Mouse (Mus musculus) hindbrain, embryonic 15.5 days (tissue): ENCODE measurements at regions not wholly inside any gene's neighbourhood (a gene's known extent, or its start where the extent isn't known, plus 50 kb on each side); places are given as distances from the start of the nearest gene placed in this dataset.
A peak's percentile ranks its signal among the peaks of the same experiment; 100 is the strongest.

Experiments
- ATAC-seq: fragments of 200-750 bp; cut with Nextera tagmentation; 2 replicates; pipeline ENCODE4 v1.8.0; 2017; ENCODE audit warnings: low read depth, moderate number of reproducible peaks, moderate TSS enrichment; ENCODE audit not compliant: low FRiP score
- H3K27ac ChIP-seq: fragments of 300-500 bp; sonication (generic); replicated peaks from 2 replicates; pipeline ENCODE4 v1.5.1; 2015; ENCODE audit warnings: mild to moderate bottlenecking, inconsistent platforms
- H3K27me3 ChIP-seq: fragments of 300-500 bp; sonication (generic); 2 replicates; pipeline ENCODE4 v1.6.1; 2015; ENCODE audit warnings: control low read depth, inconsistent platforms
- H3K36me3 ChIP-seq: fragments of 300-500 bp; sonication (generic); 2 replicates; pipeline ENCODE4 v1.6.1; 2015; ENCODE audit warnings: control low read depth, inconsistent platforms
- H3K4me1 ChIP-seq: fragments of 300-500 bp; sonication (generic); replicated peaks from 2 replicates; pipeline ENCODE4 v1.6.1; 2015; ENCODE audit warnings: control low read depth, inconsistent platforms
- H3K4me2 ChIP-seq: fragments of 300-500 bp; sonication (generic); 2 replicates; pipeline ENCODE4 v1.6.1; 2015; ENCODE audit warnings: moderate library complexity, mild to moderate bottlenecking, inconsistent platforms
- H3K4me3 ChIP-seq: fragments of 300-500 bp; sonication (generic); 2 replicates; pipeline ENCODE4 v1.5.1; 2015; ENCODE audit warnings: mild to moderate bottlenecking, inconsistent platforms
- H3K9ac ChIP-seq: fragments of 300-500 bp; sonication (generic); 2 replicates; pipeline ENCODE4 v1.6.1; 2015; ENCODE audit warnings: inconsistent platforms
- H3K9me3 ChIP-seq: fragments of 300-500 bp; sonication (generic); 2 replicates; pipeline ENCODE4 v1.6.1; 2016; ENCODE audit warnings: control low read depth, inconsistent platforms
- WGBS: fragments of 180-500 bp; shearing (Covaris S2); methylation state at CpG from one replicate; pipeline ENCODE4 v1.1.7; 2015; 5-methylcytosine and 5-hydroxymethylcytosine counted together

DNA sequence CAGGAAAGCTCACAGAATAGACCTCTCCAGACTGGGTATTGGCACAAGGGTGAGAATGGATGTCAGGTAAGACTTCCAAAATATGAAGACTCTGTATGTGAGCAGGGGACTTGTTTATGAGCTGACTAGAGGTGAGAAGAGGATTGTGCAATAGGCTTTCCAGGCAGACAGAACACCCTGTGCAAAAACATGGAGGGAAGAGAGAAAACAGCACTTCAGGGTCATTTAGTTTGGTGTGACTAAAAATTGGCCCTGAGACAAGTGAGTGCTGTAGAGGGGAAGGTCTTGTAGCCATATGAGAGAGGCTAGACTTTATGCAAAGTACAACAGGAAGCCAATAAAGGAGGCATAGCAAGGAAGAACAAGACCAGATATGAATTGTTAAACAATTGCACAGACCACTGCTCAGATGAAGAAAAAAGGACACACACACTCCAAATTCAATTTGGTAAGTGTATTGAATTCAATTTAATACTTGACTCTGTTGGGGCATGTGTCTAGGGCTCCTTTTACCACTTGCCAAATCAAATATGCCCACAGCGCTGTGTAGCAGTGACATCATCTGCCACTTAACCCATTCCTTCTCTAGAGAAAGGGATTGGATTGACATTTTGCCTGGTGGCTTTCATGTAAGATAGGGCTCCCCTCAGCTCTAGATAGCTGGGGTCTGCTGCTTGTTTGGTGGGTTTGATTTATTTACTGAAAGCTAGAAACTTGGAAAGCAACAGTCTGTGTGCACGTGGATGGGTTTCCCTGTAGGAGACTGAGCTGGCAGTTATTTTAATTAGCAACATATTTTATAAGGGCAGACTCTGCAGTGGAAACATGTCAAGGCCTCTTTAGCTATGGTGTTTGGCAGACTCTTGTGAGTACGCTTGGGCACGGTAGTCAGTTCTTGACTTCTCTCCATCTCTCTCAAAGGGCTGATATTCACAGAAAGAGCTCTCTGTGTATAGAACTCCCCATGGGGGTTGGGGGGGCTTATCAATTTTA lies 501.1 kb upstream of the Gm26657 start:
- no peak overlapping the region for H3K9ac ChIP-seq
- no peaks in the 10 kb centered on the region for H3K27me3 ChIP-seq
- no peaks in the 10 kb centered on the region for H3K36me3 ChIP-seq
- ATAC-seq = no peak
- H3K9me3 ChIP-seq = no peaks in the 10 kb centered on the region
- 60% methylated on average over 4 of the region's 4 CpGs for WGBS
- H3K27ac ChIP-seq = no peak overlapping the region
- H3K4me3 ChIP-seq = no peak overlapping the region
- H3K4me1 ChIP-seq = no peaks in the 10 kb centered on the region
- H3K4me2 ChIP-seq = no peak overlapping the region

GRCm38 (mm10) chr4:56231414-56231813 lies 508.5 kb upstream of the Gm26657 start:
- no peaks in the 10 kb centered on the region for H3K4me1 ChIP-seq
- 74% methylated on average over 7 of the region's 7 CpGs for WGBS
- no peak overlapping the region for H3K4me3 ChIP-seq

GRCm38 (mm10) chr4:56230451-56230850 lies 509.4 kb upstream of the Gm26657 start:
- Histone ChIP-seq H3K36me3 (no peaks in the 10 kb centered on the region), H3K9me3 (no peaks in the 10 kb centered on the region), H3K4me1 (no peaks in the 10 kb centered on the region), H3K4me3 (no peak overlapping the region), H3K9ac (no peak overlapping the region), H3K27me3 (no peaks in the 10 kb centered on the region), H3K27ac (no peak overlapping the region), H3K4me2 (no peak overlapping the region)
- ATAC-seq = no peak
- WGBS = 33% methylated on average over 1 of the region's 1 CpGs

More at GRCm38 (mm10) chr4:56231414-56231813, 508.5 kb upstream of the Gm26657 start:
- no peak for ATAC-seq
- Histone ChIP-seq H3K9me3 (no peaks in the 10 kb centered on the region), H3K36me3 (no peaks in the 10 kb centered on the region), H3K9ac (no peak overlapping the region), H3K27me3 (no peaks in the 10 kb centered on the region), H3K4me2 (no peak overlapping the region), H3K27ac (no peak overlapping the region)

DNA sequence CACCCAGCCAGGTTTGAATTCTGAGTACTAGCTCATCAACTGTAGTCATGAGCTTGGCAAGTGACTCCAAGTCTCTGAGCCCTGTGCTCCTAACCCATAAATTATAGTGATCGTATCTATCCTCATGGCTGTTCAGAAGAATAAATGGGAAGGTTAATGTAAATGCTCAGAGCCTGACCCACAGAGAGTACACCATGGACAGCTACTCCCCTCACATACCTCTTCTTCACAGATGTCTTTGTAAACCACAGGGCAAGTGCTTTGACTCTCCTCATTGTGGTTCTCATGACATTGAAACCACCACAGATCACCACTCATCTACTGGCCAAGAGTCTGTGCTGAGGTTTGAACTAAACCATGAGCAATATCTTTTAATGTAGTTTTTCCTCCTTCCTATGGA lies 513.4 kb upstream of the Gm26657 start:
- H3K4me1 ChIP-seq = peaks cover 7% of the 10 kb centered on the region
- 92% methylated on average over 1 of the region's 1 CpGs for WGBS
- no peak for ATAC-seq

GRCm38 (mm10) chr4:56224542-56224941 lies 515.3 kb upstream of the Gm26657 start:
- no peak overlapping the region for H3K9ac ChIP-seq
- H3K4me3 ChIP-seq = no peak overlapping the region
- no peaks in the 10 kb centered on the region for H3K27me3 ChIP-seq
- no peak overlapping the region for H3K27ac ChIP-seq
- H3K9me3 ChIP-seq = no peaks in the 10 kb centered on the region
- no peak overlapping the region for H3K4me2 ChIP-seq
- no peak for ATAC-seq
- WGBS = 35% methylated on average over 3 of the region's 3 CpGs
- H3K4me1 ChIP-seq = peaks cover 13% of the 10 kb centered on the region
- H3K36me3 ChIP-seq = no peaks in the 10 kb centered on the region

More for the DNA sequence above, 513.4 kb upstream of the Gm26657 start:
- no peak overlapping the region for H3K4me2 ChIP-seq
- no peaks in the 10 kb centered on the region for H3K9me3 ChIP-seq
- no peak overlapping the region for H3K4me3 ChIP-seq
- H3K36me3 ChIP-seq = no peaks in the 10 kb centered on the region
- no peak overlapping the region for H3K9ac ChIP-seq
- H3K27ac ChIP-seq = no peak overlapping the region
- no peaks in the 10 kb centered on the region for H3K27me3 ChIP-seq

- Histone ChIP-seq H3K9me3 (no peaks in the 10 kb centered on the region), H3K27me3 (no peaks in the 10 kb centered on the region), H3K9ac (no peak overlapping the region), H3K4me1 (peaks cover 13% of the 10 kb centered on the region), H3K4me3 (no peak overlapping the region), H3K4me2 (no peak overlapping the region), H3K27ac (no peak overlapping the region), H3K36me3 (no peaks in the 10 kb centered on the region)
- peak; percentile 63; the same call in 1 of the 2 replicates for ATAC-seq
- 45% methylated on average over 8 of the region's 8 CpGs for WGBS
Observed at GRCm38 (mm10) chr4:56222023-56222776, 517.7 kb upstream of the Gm26657 start.

GRCm38 (mm10) chr4:56220531-56220930 lies 519.3 kb upstream of the Gm26657 start:
- 24% methylated on average over 8 of the region's 8 CpGs for WGBS

DNA sequence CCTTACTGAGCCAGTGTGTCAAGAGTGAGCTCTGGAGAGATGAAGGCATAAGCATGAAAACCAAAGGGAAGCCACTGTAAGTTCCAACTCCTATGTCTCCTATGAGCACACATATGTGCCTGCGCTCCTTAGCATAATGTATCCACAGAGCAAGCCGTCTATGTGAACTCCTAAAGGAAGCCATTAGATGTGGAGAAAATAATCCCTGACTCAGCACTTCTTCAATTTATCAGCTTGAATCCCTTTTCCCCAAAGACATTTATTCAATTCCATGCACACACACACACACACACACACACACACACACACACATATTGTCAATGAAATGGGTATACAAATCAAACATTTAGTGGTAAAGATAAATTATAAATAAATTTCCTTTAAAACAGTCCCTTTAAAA lies 530.4 kb upstream of the Gm26657 start:
- Histone ChIP-seq H3K4me3 (no peak overlapping the region), H3K27me3 (no peaks in the 10 kb centered on the region), H3K4me1 (no peaks in the 10 kb centered on the region), H3K27ac (no peak overlapping the region), H3K9ac (no peak overlapping the region), H3K36me3 (no peaks in the 10 kb centered on the region), H3K9me3 (no peaks in the 10 kb centered on the region), H3K4me2 (no peak overlapping the region)
- no peak for ATAC-seq
- WGBS = 98% methylated on average over 2 of the region's 2 CpGs

More at GRCm38 (mm10) chr4:56220531-56220930, 519.3 kb upstream of the Gm26657 start:
- Histone ChIP-seq H3K27ac (no peak overlapping the region), H3K4me1 (peaks cover 13% of the 10 kb centered on the region), H3K4me3 (no peak overlapping the region), H3K9ac (no peak overlapping the region), H3K9me3 (no peaks in the 10 kb centered on the region), H3K27me3 (no peaks in the 10 kb centered on the region), H3K36me3 (no peaks in the 10 kb centered on the region), H3K4me2 (no peak overlapping the region)
- ATAC-seq = peak; percentile 23; the same call in 1 of the 2 replicates

DNA sequence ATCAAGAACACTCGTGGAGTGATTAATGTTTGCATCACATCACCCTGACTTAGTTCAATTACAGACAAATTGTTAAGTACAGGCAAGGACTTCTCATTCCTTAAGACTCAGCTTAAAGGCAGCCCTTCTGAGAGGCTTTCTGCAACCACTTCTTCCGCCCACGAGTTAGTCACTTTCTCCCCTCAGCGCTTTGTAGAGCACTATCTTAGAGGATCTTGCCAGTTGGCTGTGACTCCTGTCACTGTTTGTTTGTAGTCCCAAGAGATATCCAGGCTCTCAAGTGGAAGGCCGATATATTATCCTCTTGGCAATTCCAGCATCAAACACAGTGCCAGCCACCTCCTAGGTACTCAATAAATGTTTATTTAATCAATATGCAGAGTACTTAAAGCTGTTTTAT lies 532.1 kb upstream of the Gm26657 start:
- Histone ChIP-seq H3K9me3 (no peaks in the 10 kb centered on the region), H3K4me1 (no peaks in the 10 kb centered on the region), H3K27ac (no peak overlapping the region), H3K4me3 (no peak overlapping the region), H3K36me3 (no peaks in the 10 kb centered on the region), H3K4me2 (no peak overlapping the region), H3K27me3 (no peaks in the 10 kb centered on the region), H3K9ac (no peak overlapping the region)
- ATAC-seq = no peak
- 80% methylated on average over 5 of the region's 5 CpGs for WGBS

- Histone ChIP-seq H3K4me1 (no peaks in the 10 kb centered on the region), H3K9me3 (no peaks in the 10 kb centered on the region), H3K36me3 (no peaks in the 10 kb centered on the region), H3K27me3 (no peaks in the 10 kb centered on the region), H3K27ac (no peak overlapping the region), H3K9ac (no peak overlapping the region), H3K4me2 (no peak overlapping the region), H3K4me3 (no peak overlapping the region)
- WGBS = 85% methylated on average over 1 of the region's 1 CpGs
- no peak for ATAC-seq
Observed at GRCm38 (mm10) chr4:56205069-56205468, 534.8 kb upstream of the Gm26657 start.

- H3K4me1 ChIP-seq = no peaks in the 10 kb centered on the region
- H3K9ac ChIP-seq = no peak overlapping the region
- no peaks in the 10 kb centered on the region for H3K9me3 ChIP-seq
- 69% methylated on average over 2 of the region's 2 CpGs for WGBS
- no peak for ATAC-seq
- no peaks in the 10 kb centered on the region for H3K36me3 ChIP-seq
- H3K4me2 ChIP-seq = no peak overlapping the region
- H3K27ac ChIP-seq = no peak overlapping the region
- no peak overlapping the region for H3K4me3 ChIP-seq
- no peaks in the 10 kb centered on the region for H3K27me3 ChIP-seq
Observed at GRCm38 (mm10) chr4:56193365-56193764, 546.5 kb upstream of the Gm26657 start.

- no peaks in the 10 kb centered on the region for H3K27me3 ChIP-seq
- no peak overlapping the region for H3K4me2 ChIP-seq
- no peaks in the 10 kb centered on the region for H3K4me1 ChIP-seq
- H3K4me3 ChIP-seq = no peak overlapping the region
- H3K9me3 ChIP-seq = no peaks in the 10 kb centered on the region
- no peak for ATAC-seq
- whole genome bisulfite sequencing = 89% methylated on average over 5 of the region's 5 CpGs
- H3K9ac ChIP-seq = no peak overlapping the region
- no peaks in the 10 kb centered on the region for H3K36me3 ChIP-seq
- H3K27ac ChIP-seq = no peak overlapping the region
Observed at GRCm38 (mm10) chr4:56192516-56192915, 547.4 kb upstream of the Gm26657 start.
